Mouse (Mus musculus): Measurements from ENCODE around the gene Foxo6.
A peak's percentile ranks its signal among the peaks of the same experiment; 100 is the strongest.

Gene Foxo6

GRCm38 (mm10) chr4:120283141-120283540 is 4.0 kb downstream of the Foxo6 start:
- DNase-seq, result peak; percentile 90 to 95

DNA sequence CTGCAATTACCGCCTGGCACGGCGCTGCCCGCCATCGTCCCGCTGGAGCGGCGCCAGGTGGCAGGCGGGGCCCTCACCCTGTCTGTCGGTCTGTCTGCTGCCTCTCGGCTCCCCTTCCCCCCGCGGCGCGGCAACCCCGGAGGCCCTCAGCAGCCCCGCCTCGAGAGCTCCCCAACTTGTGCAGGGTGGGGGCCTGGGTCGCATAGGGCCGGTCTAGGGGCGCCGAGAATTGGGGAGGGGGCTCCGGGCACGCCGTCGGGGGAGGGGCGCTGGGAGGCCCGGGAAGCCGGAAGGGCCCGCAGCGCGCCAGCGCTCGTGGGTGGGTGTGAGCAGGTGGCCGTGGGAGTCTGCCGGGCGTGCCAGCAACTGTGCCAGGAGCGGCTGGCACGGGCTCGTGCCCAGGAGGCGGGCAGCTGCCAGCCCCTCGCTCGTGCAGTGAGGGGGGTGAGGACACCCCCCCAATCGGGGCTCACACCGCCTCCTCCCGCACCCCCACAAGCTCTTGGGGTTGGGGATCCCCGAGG is 4.5 kb downstream of the Foxo6 start:
- DNase-seq, result peak; percentile 45 to 60

DNA sequence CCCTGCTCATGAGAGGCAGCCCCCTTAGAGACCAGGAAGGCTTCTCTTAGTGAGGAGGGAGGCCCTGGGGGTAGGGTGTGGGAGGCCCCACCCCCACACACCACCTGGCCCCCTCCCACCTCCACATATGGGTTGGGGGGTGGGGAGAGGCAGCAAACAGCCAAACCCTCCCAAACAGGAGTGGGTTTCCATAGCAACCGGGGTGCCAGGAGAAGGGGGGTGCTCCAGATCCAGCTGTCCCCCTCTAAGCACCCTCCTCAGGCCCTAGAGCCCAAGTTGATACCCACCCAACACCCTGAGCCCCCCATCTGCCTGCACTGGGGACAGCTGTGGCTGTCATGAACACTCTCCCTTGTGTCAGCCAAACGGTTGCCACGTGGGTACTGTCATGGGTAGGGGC is 6.1 kb downstream of the Foxo6 start:
- no peak for DNase-seq

- DNase-seq, result no peak
Observed at GRCm38 (mm10) chr4:120280432-120280831, 6.7 kb downstream of the Foxo6 start.

- DNase-seq, result peak; percentile 80 to 85
Observed at GRCm38 (mm10) chr4:120277255-120277928, 9.8 kb downstream of the Foxo6 start.

GRCm38 (mm10) chr4:120275487-120275886 is 11.7 kb downstream of the Foxo6 start:
- no peak for DNase-seq

DNA sequence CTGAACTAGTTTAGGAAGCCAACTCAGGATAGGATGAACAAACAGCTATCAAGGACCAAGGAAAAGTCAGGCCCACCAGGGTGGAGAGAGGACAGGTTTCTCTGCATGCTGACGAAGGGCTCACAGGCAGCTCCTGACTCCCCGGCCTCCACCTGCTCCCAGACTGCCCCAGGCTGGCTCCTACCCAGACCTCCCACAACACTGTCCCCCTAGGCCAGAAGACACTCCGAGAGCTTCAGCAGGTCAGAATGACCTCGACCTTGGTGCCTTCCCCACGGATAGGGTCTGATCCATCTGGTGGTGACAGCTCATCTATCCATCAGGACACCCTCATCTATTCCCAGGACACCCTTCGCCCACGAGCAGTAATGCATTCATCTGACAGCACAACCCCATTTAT is 13.6 kb downstream of the Foxo6 start:
- DNase-seq, result no peak

GRCm38 (mm10) chr4:120271886-120272580 is 15.1 kb downstream of the Foxo6 start:
- peak in 1 of 2 experiments; percentile 50 for DNase-seq

DNA sequence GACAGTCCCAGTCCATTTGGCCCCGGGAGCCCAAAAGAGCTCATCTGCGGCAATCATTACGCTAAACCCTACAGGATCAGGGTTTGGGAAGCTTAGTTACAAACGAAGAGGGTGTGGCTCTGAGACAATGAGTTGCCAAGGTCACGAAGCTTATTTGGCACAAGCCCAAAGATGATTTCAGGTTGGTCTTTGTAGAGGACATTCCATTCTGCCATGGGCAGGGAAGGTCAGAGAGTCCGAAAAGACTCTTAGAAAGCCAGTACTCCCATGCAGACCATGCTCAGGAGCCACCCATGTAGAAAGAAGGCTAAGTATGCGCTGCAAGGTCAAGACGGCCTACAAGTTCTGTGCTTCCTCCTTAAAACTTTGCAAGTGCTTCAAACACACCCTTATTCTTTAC is 15.9 kb downstream of the Foxo6 start:
- no peak for DNase-seq

DNA sequence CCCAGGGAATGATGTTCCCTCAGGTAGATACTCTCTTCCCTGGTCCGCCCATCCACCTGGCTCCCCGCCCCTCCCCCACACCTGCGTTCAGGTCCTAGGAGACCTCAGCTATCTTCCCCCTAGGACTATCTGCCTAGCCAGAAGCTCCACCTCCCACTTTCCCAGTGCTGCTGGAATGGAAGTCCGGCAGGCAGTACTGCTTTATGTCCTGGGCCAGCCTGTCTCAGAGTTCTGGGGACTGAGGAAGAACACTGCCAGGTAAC is 16.3 kb downstream of the Foxo6 start:
- DNase-seq, result no peak

GRCm38 (mm10) chr4:120270148-120270936 is 16.8 kb downstream of the Foxo6 start:
- DNase-seq, result no peak

DNA sequence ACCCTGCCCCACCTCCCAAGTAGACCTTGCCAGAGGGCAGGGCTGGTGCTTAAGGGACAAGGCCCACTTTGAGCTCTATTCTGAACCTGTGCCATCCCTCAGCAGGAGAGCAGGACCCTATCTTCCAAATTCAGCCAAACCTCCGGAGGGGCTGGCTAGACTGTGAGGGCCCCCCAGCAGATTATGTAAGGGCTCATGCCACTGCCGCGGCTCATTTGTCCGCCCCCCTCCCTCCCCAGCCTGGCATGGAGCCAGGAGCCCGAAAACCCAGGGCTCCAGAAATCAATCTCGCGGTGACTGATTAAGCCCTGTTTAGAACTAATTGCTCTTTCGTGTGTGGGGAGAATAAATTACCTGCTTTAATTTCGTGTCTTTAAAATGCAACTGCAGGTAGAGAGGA is 17.7 kb downstream of the Foxo6 start:
- DNase-seq, result no peak

DNA sequence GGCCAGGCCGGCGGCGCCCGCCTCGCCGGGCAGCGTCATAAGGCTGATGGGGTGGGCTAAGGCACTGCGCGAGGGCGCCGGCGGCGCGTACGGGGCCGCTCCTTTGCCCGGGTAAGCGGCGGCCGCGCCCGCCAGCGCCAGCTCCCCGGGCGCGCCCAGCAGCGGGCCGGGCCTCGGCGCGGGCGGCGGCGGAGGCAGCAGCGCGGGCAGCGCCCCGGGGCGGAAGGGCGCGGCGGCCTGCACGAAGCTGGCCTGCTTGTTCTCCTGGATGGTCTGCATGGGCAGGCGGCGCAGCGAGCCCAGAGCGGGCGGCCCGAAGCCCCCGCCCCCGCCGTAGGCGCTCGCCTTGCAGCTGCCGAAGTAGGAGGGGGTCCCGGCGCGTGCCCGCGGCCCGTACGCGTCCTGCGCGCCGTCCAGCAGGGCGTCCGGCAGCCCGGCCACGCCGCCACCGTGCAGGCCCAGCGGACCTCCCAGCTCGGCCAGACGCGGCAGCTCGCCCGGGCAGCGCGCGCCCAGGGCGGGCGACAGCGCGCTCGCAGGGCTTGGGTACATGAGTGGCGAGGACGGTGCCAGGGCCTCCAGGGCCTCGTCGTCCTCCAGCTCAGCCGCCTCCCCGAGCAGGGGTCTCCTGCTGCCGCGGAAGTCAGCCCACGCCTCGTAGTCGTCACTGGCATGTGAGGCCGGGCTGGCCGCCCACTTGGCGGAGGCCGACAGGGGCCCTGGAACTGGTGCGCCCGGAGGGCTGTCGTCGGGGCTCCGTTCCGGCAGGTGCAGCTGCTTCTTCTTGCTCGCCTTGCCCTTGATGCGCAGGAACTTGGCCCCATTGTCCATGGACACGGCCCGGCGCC is 18.7 kb downstream of the Foxo6 start:
- no peak for DNase-seq

GRCm38 (mm10) chr4:120267683-120268082 is 19.5 kb downstream of the Foxo6 start:
- no peak for DNase-seq

- no peak for DNase-seq
Observed at GRCm38 (mm10) chr4:120267136-120267535, 20.0 kb downstream of the Foxo6 start.

GRCm38 (mm10) chr4:120264105-120264504 is 23.0 kb downstream of the Foxo6 start:
- no peak for DNase-seq

- no peak for DNase-seq
Observed at GRCm38 (mm10) chr4:120262726-120263125, 24.4 kb downstream of the Foxo6 start.

GRCm38 (mm10) chr4:120262206-120262605 is 24.9 kb downstream of the Foxo6 start:
- DNase-seq, result no peak

- no peak for DNase-seq
Observed at GRCm38 (mm10) chr4:120259356-120260181, 27.6 kb downstream of the Foxo6 start.

DNA sequence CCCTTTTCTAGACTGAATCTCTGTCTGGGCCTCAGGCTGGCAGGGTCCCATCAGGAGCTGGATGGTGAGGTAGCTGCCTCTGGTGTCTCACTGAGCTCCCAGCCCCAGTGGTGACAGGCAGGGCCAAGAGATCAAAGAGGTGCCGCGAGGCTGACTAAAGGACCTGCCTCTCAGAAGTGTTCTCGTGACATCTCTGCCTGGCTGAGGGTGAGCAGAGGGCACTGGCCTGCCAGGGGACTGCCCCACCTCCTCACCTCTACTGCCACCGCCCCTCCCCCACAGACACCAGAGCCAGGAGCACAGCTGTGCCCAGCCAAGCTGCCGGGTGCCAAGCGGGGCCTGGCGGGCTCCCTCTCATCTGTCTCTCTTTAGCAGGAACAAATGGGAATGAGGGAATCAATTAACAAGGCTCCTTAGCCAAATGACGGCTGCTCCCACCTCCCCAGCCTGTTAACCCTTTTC is 38.3 kb downstream of the Foxo6 start:
- DNase-seq, result peak; percentile 77 to 85

DNA sequence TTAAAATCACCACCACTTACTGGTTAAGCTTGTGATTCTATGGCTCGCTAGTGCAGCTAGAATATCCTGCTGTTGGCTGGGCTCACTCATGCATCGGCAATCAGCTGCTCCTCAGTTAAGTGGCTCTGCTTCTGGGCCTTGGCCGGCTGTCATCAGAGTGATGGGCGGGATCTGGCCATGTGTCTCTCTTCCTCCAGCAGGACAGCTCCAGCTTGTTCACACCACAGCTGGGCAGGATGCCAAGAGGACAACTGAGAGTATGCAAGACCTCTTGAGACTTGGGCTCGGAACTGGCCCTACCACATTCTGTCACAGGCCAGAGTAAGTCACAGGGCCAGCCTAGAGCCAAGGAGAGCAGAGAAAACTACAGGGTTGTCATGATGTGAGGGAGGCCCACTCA is 39.7 kb downstream of the Foxo6 start:
- DNase-seq, result peak; percentile 94 to 95

DNA sequence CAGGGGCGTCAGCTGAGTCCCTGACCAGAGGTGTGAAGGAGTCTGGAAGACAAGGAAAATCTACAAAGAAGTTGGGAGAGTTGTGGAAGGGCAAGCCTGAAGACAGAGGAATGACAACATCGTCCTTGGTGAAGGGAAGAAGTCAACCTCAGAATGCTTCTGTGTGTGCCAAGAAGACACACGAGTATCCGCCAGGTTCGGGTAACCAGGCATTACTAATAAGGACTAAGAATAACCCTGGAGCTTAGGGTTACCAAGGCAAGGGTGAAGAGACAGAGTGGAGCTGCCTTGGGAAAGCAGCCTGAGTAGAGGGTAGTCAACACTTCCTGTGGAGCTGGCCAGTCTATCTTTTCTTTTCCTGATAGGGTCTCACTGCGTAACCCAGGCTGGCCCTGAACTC is 41.1 kb downstream of the Foxo6 start:
- DNase-seq, result no peak
